Comparison of ENCODE assay signal across 10 mouse cellular contexts in the genomic region with DNA sequence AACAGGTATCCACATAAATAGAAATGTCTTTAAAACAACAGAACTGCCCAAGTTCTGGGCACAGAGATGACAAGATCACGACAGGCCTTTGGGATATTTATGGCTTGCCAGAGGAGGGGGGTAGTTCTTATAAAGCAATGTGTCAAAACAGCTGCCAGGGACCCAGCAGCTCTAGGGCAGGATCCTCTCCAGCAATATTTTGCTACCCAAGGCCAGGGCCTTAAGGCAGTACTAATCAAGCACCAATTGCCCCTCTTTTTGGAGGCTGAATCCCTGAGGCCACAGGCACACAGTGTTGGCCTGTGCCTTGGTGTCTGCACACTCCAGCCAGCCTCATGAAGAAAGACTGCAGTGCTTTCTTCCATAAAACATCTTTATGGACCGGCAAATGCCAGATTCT.
"Had no signal": no experiment of that assay in that cellular context is flagged by ENCODE, and none has a peak within 500 bp of the region (broad histone marks: within the 10 kb centered on the region; RNA-seq: fewer than 3 reads in every experiment).

No protein-coding gene starts in this region.

- ATAC-seq: lung, postnatal 0 days; midbrain, embryonic 13.5 days; midbrain, embryonic 15.5 days had no signal

- DNase-seq: lung, adult 2 months; lung, postnatal 14 days; lung, postnatal 36 days; right cerebral cortex, postnatal 14 days; thymus, adult 18-20 months; thymus, postnatal 14 days; thymus, postnatal 36 days had no signal
